Mouse (Mus musculus): Measurements from ENCODE around the gene Wbp2nl. TPM values are rescaled to one million over a fixed set of nuclear protein-coding genes. Genes with fewer than 3 reads are reported as not detected.
A peak's percentile ranks its signal among the peaks of the same experiment; 100 is the strongest.

Gene Wbp2nl
- total and polyA plus RNA-seq, 3 experiments, result not detected

GRCm38 (mm10) chr15:82339150-82339549 lies 40.4 kb downstream of the Wbp2nl start:
- no peak for DNase-seq
- intact Hi-C loops (cut with DNase I), result loop anchor here (5.0 kb wide), 1 partner anchor 72 kb away; no protein-coding TSS in a partner anchor
- WGBS, result 59% methylated on average over 10 of the region's 10 CpGs
- Histone ChIP-seq H3K27ac (peak overlapping the region; percentile 81), H3K9ac (ENCODE audit: low read depth, low read length) (peak overlapping the region; percentile 69), H3K27me3 (ENCODE audit: control insufficient read depth, insufficient read depth, low read length) (no peaks in the 10 kb centered on the region), H3K4me1 (ENCODE audit: control insufficient read depth, insufficient read depth, low read length) (peaks cover 7% of the 10 kb centered on the region), H3K36me3 (ENCODE audit: control insufficient read depth, insufficient read depth, low read length) (no peaks in the 10 kb centered on the region), H3K4me3 (peak overlapping the region; percentile 72), H3K79me2 (replicated peaks; ENCODE audit: control insufficient read depth, insufficient read depth, low read length) (no peaks in the 10 kb centered on the region)
- TF ChIP-seq EP300 (IDR thresholded peaks at IDR 0.05; ENCODE audit: insufficient read depth, low read depth, low read length), result no peak
- TF ChIP-seq CTCF (IDR thresholded peaks at IDR 0.05), result no peak
- no peak for TF ChIP-seq POLR2A (IDR thresholded peaks at IDR 0.05; ENCODE audit: insufficient read depth, low read depth, low read length)

GRCm38 (mm10) chr15:82339634-82340254 lies 41.0 kb downstream of the Wbp2nl start:
- TF ChIP-seq POLR2A (IDR thresholded peaks at IDR 0.05; ENCODE audit: insufficient read depth, low read depth, low read length), result no peak
- no peaks in the 10 kb centered on the region for H3K36me3 ChIP-seq (ENCODE audit: control insufficient read depth, insufficient read depth, low read length)
- H3K27me3 ChIP-seq (ENCODE audit: control insufficient read depth, insufficient read depth, low read length), result no peaks in the 10 kb centered on the region
- no peak overlapping the region for H3K27ac ChIP-seq
- intact Hi-C loops (cut with DNase I), result loop anchor here (5.0 kb wide), 1 partner anchor 72 kb away; no protein-coding TSS in a partner anchor
- 73% methylated on average over 8 of the region's 8 CpGs for WGBS
- no peaks in the 10 kb centered on the region for H3K79me2 ChIP-seq (replicated peaks; ENCODE audit: control insufficient read depth, insufficient read depth, low read length)
- peaks cover 7% of the 10 kb centered on the region for H3K4me1 ChIP-seq (ENCODE audit: control insufficient read depth, insufficient read depth, low read length)
- H3K9ac ChIP-seq (ENCODE audit: low read depth, low read length), result no peak overlapping the region
- DNase-seq, result no peak
- no peak overlapping the region for H3K4me3 ChIP-seq

GRCm38 (mm10) chr15:82340414-82341035 lies 41.8 kb downstream of the Wbp2nl start:
- Histone ChIP-seq H3K27ac (peak overlapping the region; percentile 63), H3K4me3 (peak overlapping the region; percentile 49), H3K79me2 (replicated peaks; ENCODE audit: control insufficient read depth, insufficient read depth, low read length) (no peaks in the 10 kb centered on the region), H3K27me3 (ENCODE audit: control insufficient read depth, insufficient read depth, low read length) (no peaks in the 10 kb centered on the region), H3K4me1 (ENCODE audit: control insufficient read depth, insufficient read depth, low read length) (peaks cover 9% of the 10 kb centered on the region), H3K36me3 (ENCODE audit: control insufficient read depth, insufficient read depth, low read length) (no peaks in the 10 kb centered on the region), H3K9ac (ENCODE audit: low read depth, low read length) (peak overlapping the region; percentile 70)
- no peak for DNase-seq
- intact Hi-C loops (cut with DNase I), result no loop called here
- no peak for TF ChIP-seq CTCF (IDR thresholded peaks at IDR 0.05)
- no peak for TF ChIP-seq POLR2A (IDR thresholded peaks at IDR 0.05; ENCODE audit: insufficient read depth, low read depth, low read length)
- TF ChIP-seq EP300 (IDR thresholded peaks at IDR 0.05; ENCODE audit: insufficient read depth, low read depth, low read length), result no peak
- WGBS, result 48% methylated on average over 21 of the region's 21 CpGs

- Histone ChIP-seq H3K27ac (peak overlapping the region; percentile 63), H3K36me3 (ENCODE audit: control insufficient read depth, insufficient read depth, low read length) (no peaks in the 10 kb centered on the region), H3K9ac (ENCODE audit: low read depth, low read length) (peak overlapping the region; percentile 70), H3K27me3 (ENCODE audit: control insufficient read depth, insufficient read depth, low read length) (no peaks in the 10 kb centered on the region), H3K4me1 (ENCODE audit: control insufficient read depth, insufficient read depth, low read length) (peaks cover 9% of the 10 kb centered on the region), H3K79me2 (replicated peaks; ENCODE audit: control insufficient read depth, insufficient read depth, low read length) (no peaks in the 10 kb centered on the region), H3K4me3 (peak overlapping the region; percentile 49)
- TF ChIP-seq POLR2A (IDR thresholded peaks at IDR 0.05; ENCODE audit: insufficient read depth, low read depth, low read length), result 0 out of 2 replicates have a peak, but pooled peaks have one; percentile 20
- no peak for TF ChIP-seq EP300 (IDR thresholded peaks at IDR 0.05; ENCODE audit: insufficient read depth, low read depth, low read length)
- no peak for TF ChIP-seq CTCF (IDR thresholded peaks at IDR 0.05)
- WGBS, result 4% methylated on average over 39 of the region's 40 CpGs
- peak; percentile 78 to 79 for DNase-seq
- intact Hi-C loops (cut with DNase I), result no loop called here
These were observed 42.3 kb downstream of the Wbp2nl start for GRCm38 (mm10) chr15:82341036-82341501.

GRCm38 (mm10) chr15:82341675-82342542 lies 43.2 kb downstream of the Wbp2nl start:
- Histone ChIP-seq H3K27ac (peak overlapping the region; percentile 63; the same call in 1 of the 2 replicates), H3K9ac (ENCODE audit: low read depth, low read length) (peak overlapping the region; percentile 48), H3K4me1 (ENCODE audit: control insufficient read depth, insufficient read depth, low read length) (peaks cover 10% of the 10 kb centered on the region), H3K27me3 (ENCODE audit: control insufficient read depth, insufficient read depth, low read length) (no peaks in the 10 kb centered on the region), H3K79me2 (replicated peaks; ENCODE audit: control insufficient read depth, insufficient read depth, low read length) (no peaks in the 10 kb centered on the region), H3K36me3 (ENCODE audit: control insufficient read depth, insufficient read depth, low read length) (peaks cover under 1% of the 10 kb centered on the region; the same call in 1 of the 2 replicates), H3K4me3 (peak overlapping the region; percentile 49)
- intact Hi-C loops (cut with DNase I), result no loop called here
- TF ChIP-seq CTCF (IDR thresholded peaks at IDR 0.05) (no peak), POLR2A (IDR thresholded peaks at IDR 0.05; ENCODE audit: insufficient read depth, low read depth, low read length) (no peak), EP300 (IDR thresholded peaks at IDR 0.05; ENCODE audit: insufficient read depth, low read depth, low read length) (no peak)
- 40% methylated on average over 15 of the region's 15 CpGs for WGBS
- no peak for DNase-seq
